Mouse (Mus musculus): ENCODE measurements around the gene Gm20388. TPM values are rescaled to one million over a fixed set of nuclear protein-coding genes. Genes with fewer than 3 reads are reported as not detected.
"Not testable (repeated sequence)": the region's sequence is repeated elsewhere in the genome, so short reads cannot be mapped to it uniquely, and the experiment has no call there.

The Gm20388 gene
- total RNA-seq, 2 experiments from 2014 or later = 2.2 to 7.6 TPM

- no peak for DNase-seq (ENCODE audit: low spot score in 2 of 2)
- no peak for TF ChIP-seq CTCF (conservative IDR thresholded peaks at IDR 0.05)
Measured at GRCm38 (mm10) chr8:123245543-123245942, 3334.9 kb downstream of the Gm20388 start.

GRCm38 (mm10) chr8:123247748-123248147 lies 3337.1 kb downstream of the Gm20388 start:
- no peak for TF ChIP-seq CTCF (conservative IDR thresholded peaks at IDR 0.05)

More at GRCm38 (mm10) chr8:123245543-123245942, 3334.9 kb downstream of the Gm20388 start:
- Histone ChIP-seq H3K27ac (no peak overlapping the region), H3K4me3 (no peak overlapping the region)

GRCm38 (mm10) chr8:123248596-123248995 lies 3338.0 kb downstream of the Gm20388 start:
- no peak for DNase-seq (ENCODE audit: low spot score in 2 of 2)
- no peak overlapping the region for H3K27ac ChIP-seq
- TF ChIP-seq CTCF (conservative IDR thresholded peaks at IDR 0.05) = no peak
- no peak overlapping the region for H3K4me3 ChIP-seq

More at GRCm38 (mm10) chr8:123247748-123248147, 3337.1 kb downstream of the Gm20388 start:
- H3K4me3 ChIP-seq = no peak overlapping the region
- no peak for DNase-seq (ENCODE audit: low spot score in 2 of 2)
- no peak overlapping the region for H3K27ac ChIP-seq

GRCm38 (mm10) chr8:123250940-123251339 lies 3340.3 kb downstream of the Gm20388 start:
- Histone ChIP-seq H3K4me3 (no peak overlapping the region), H3K27ac (no peak overlapping the region)
- TF ChIP-seq CTCF (conservative IDR thresholded peaks at IDR 0.05) = no peak
- no peak for DNase-seq (ENCODE audit: low spot score in 2 of 2)

GRCm38 (mm10) chr8:123252925-123253324 lies 3342.3 kb downstream of the Gm20388 start:
- peak overlapping the region; percentile 98 for H3K4me3 ChIP-seq
- no peak for TF ChIP-seq CTCF (conservative IDR thresholded peaks at IDR 0.05)
- DNase-seq (ENCODE audit: low spot score in 2 of 2) = no peak
- H3K27ac ChIP-seq = peak overlapping the region; percentile 99; the same call in 1 of the 2 replicates

GRCm38 (mm10) chr8:123253451-123254098 lies 3342.9 kb downstream of the Gm20388 start:
- H3K4me3 ChIP-seq = peak overlapping the region; percentile 98
- DNase-seq (ENCODE audit: low spot score in 2 of 2) = no peak
- H3K27ac ChIP-seq = peak overlapping the region; percentile 99
- no peak for TF ChIP-seq CTCF (conservative IDR thresholded peaks at IDR 0.05)

GRCm38 (mm10) chr8:123254099-123254885 lies 3343.7 kb downstream of the Gm20388 start, which contains the start of the genes Zfp276 and Vps9d1:
Zfp276 (plus strand) TSS chr8:123254195.
Vps9d1 (minus strand) TSS chr8:123254348.
- peak within 1 kb of the TSS; percentile 98 for H3K4me3 ChIP-seq
- H3K27ac ChIP-seq = peak within 1 kb of the TSS; percentile 99
- DNase-seq (ENCODE audit: low spot score in 2 of 2) = peak; percentile 68 to 83

GRCm38 (mm10) chr8:123255170-123255569 lies 3344.5 kb downstream of the Gm20388 start:
- peak; percentile 41 for TF ChIP-seq CTCF (conservative IDR thresholded peaks at IDR 0.05)
- DNase-seq (ENCODE audit: low spot score in 2 of 2) = no peak

More at GRCm38 (mm10) chr8:123254099-123254885, 3343.7 kb downstream of the Gm20388 start, which contains the start of the genes Zfp276 and Vps9d1:
- 0 out of 2 replicates have a peak, but pooled peaks have one; percentile 17 for TF ChIP-seq CTCF (conservative IDR thresholded peaks at IDR 0.05)

GRCm38 (mm10) chr8:123257114-123257513 lies 3346.5 kb downstream of the Gm20388 start:
- DNase-seq (ENCODE audit: low spot score in 2 of 2) = peak in 1 of 2 experiments; percentile 37
- Histone ChIP-seq H3K27ac (peak overlapping the region; percentile 99; the same call in 1 of the 2 replicates), H3K4me3 (no peak overlapping the region)
- no peak for TF ChIP-seq CTCF (conservative IDR thresholded peaks at IDR 0.05)

More at GRCm38 (mm10) chr8:123255170-123255569, 3344.5 kb downstream of the Gm20388 start:
- Histone ChIP-seq H3K27ac (peak overlapping the region; percentile 99), H3K4me3 (peak overlapping the region; percentile 98)

- DNase-seq (ENCODE audit: low spot score in 2 of 2); H3K4me3 ChIP-seq: not testable (repeated sequence)
- H3K27ac ChIP-seq = peak overlapping the region; percentile 51; the same call in 1 of the 2 replicates
Measured at GRCm38 (mm10) chr8:123257593-123257992, 3347.0 kb downstream of the Gm20388 start.

- no peak overlapping the region for H3K27ac ChIP-seq
- TF ChIP-seq CTCF (conservative IDR thresholded peaks at IDR 0.05) = no peak
- no peak for DNase-seq (ENCODE audit: low spot score in 2 of 2)
Measured at GRCm38 (mm10) chr8:123267926-123268656, 3357.4 kb downstream of the Gm20388 start.

GRCm38 (mm10) chr8:123271147-123271546 lies 3360.5 kb downstream of the Gm20388 start:
- TF ChIP-seq CTCF (conservative IDR thresholded peaks at IDR 0.05) = no peak
- H3K27ac ChIP-seq = no peak overlapping the region
- DNase-seq (ENCODE audit: low spot score in 2 of 2) = no peak
- no peak overlapping the region for H3K4me3 ChIP-seq

More at GRCm38 (mm10) chr8:123267926-123268656, 3357.4 kb downstream of the Gm20388 start:
- no peak overlapping the region for H3K4me3 ChIP-seq
